Mouse (Mus musculus) thymus, postnatal 10 days (tissue): ENCODE data around the gene Prickle2.

Source experiments
- DNase-seq, 2 experiments: peaks; one replicate each; pipeline ENCODE4 v3.0.0; 2021; ENCODE audit warnings: low spot score in 2 of 2

Prickle2 gene

GRCm38 (mm10) chr6:92667544-92667943, 38.4 kb downstream of the Prickle2 start:
- no peak for DNase-seq

DNA sequence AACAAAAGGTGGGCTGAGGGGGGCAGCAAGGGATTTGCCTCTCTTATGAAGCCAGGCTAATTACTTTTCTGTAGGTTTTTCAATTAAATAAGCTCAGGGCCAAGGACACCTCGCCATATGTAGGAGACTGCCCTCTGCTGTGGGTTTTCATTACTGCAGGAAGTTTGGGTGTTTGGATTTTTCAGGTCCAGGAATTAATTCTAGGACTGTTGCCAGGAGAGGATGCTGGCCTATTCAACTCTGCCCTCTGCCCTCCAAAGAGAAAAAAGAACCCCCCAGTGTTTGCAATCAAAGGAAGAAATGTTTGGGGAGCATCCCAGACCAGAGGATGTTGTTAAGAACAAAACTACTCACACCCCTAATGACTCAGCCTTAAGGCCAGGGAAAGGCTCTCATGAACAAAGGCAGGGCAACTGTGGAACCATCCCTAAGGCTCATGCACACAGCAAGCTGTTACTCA, 40.4 kb downstream of the Prickle2 start:
- no peak for DNase-seq

DNA sequence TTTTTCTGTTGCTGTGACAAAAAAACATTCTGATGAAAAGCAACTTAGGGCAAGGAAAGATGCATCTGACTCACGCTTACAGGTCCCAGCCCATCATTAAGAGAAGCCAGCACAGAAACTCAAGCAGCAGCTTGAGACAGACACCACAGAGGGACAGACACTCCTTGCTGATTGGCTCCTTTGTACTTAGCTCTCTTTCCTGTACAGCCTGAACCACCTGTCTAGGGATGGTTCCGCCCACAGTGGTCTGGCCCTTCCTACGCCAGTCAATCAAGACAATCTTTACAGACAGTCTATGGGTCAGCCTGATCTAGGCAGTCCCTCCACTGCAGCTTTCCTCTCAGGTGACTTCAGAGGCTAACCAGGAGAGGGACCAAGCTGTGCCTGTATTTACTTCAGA, 42.1 kb downstream of the Prickle2 start:
- DNase-seq, result no peak

- no peak for DNase-seq
Observed at GRCm38 (mm10) chr6:92663433-92663832, 42.5 kb downstream of the Prickle2 start.

- DNase-seq, result no peak
Observed at GRCm38 (mm10) chr6:92649063-92649462, 56.9 kb downstream of the Prickle2 start.

DNA sequence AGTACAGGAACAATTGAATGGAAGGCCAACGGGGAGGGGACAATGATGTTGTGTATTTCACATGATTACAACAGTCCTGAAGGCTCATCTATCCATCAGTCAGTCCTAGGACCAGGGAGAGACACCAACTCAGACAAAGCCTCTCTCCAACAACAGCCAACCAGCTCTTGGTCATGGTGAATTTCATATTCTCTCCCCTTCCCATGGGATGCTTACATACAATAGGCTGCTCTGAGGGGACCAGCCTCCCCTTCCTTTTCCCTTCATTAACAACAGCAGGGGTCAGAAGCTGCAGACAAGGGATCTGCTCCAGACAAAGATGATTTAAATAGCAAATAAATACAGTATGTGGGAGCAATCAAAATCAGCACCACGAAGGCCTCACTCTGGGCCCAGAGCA, 57.4 kb downstream of the Prickle2 start:
- DNase-seq, result no peak

GRCm38 (mm10) chr6:92642929-92643328, 63.0 kb downstream of the Prickle2 start:
- no peak for DNase-seq

- DNase-seq, result no peak
Observed at GRCm38 (mm10) chr6:92641956-92642355, 64.0 kb downstream of the Prickle2 start.

DNA sequence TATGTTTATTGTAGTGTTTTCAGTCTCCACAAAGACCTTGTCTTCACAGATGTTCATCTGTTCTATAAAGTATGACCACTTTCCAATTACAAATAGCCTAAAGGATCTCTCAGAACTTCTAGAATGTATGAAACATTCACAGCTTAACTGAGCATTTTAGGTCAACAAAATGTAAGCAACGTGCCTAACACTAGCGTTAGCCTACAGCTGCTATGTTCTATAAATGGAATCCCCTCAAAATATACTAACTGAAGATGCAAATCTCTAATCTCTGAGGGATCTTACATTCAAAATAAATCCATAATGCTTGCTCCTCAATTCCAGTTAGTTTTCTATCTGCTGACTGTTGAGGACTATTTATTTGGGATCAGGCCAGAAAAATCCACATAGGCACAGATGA, 65.1 kb downstream of the Prickle2 start:
- no peak for DNase-seq

DNA sequence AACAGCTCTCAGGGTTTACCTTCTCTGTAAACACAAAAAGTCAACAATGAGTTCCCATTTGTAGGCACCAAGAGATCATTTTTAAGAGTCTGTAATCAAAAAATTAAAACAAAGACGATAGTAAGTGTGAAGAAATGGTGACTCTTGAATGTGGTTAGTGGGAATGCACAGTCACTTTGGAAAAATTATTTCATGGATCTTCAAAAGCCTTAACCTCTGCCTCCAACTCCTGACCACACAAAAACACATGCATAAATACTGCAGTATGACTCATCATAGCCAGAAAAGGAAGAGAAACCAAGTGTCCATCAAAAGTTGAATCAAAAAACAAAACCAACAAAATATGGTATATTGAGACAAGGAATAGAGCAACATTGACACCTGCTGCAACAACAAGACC, 69.5 kb downstream of the Prickle2 start:
- DNase-seq, result no peak

GRCm38 (mm10) chr6:92634876-92635468, 71.0 kb downstream of the Prickle2 start:
- DNase-seq, result no peak

DNA sequence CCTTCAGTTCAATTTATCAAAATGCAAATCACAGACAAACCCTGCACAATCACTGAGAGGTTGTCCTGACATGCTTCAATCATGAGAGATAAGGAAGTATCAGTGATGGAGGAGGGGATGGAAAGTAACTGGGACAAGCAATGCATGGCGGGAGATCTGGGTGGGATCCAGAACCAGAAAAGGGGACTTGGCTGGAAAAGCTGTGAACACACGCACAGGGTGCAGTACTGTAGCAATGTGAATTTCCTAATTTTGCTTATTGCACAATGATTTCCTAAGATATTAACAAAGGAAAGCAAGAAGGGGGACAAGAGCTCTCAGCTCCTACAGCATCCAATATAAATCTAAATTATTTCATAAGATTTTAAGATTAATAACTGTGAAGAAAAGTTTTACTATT, 75.0 kb downstream of the Prickle2 start:
- no peak for DNase-seq

DNA sequence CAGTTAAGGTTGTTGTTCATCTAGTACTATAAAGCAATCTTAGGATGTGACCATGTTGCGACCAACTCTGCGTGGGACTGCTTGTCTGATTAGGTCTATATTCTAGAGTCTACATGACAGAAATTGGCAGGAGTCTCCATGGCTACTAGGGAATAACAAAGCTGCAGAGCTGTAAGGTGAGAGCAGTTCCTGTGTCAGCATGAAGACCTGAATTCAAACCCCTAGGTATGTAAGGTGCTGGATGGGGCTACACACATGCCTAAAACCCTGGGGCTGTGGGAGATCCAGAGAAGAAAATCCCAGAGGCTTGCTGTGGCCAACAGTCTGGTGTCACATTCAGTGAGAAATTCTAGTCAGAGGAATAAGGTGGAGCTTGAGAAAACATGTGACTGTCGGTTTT, 78.2 kb downstream of the Prickle2 start:
- DNase-seq, result no peak

DNA sequence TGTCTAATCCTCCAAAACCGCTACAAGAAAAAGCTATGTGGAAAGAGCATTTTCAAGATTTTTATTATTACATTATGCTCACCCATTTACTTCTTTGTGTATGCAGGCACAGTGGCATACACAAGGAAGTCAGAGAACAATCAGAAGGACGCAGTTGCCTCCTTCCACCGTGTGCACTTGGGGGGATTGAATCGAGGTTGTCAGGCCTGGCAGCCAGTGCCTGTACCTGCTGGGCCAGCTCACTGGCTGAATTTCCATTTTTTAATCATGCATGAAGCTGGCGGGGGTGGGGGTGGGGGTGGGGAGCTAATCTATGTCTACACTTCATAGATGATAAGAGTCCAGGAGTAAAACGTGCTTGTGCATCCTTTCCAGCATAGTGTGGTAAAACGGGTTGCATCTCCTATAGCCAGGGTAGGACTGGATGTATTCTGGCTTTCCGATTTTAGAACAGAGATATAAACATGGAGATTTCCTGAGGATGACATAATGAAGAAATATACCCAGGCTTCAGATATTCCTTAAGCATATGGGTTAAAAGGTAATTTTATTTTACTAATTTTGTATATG, 78.8 kb downstream of the Prickle2 start:
- DNase-seq, result no peak

DNA sequence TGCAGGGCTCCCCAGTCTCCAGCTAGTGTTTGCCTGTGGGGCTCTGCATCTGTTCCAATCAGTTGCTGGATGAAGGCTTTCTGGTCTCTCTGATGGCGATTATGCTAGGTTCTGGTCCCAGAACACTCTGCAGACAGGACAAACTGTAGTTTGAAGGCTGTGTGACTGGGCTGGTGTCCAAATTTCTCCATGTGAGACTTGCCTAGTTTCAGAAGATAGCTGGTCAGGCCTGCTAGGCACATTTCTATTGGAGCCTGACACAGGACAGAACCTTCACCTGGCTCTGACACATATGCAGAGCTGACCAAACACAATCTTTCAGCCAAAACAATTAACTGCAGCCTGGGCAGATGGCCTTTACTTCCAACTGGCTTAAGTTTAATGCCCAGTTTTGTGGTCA, 80.0 kb downstream of the Prickle2 start:
- DNase-seq, result no peak

- no peak for DNase-seq
Observed at GRCm38 (mm10) chr6:92624306-92624705, 81.6 kb downstream of the Prickle2 start.

GRCm38 (mm10) chr6:92617183-92617582, 88.8 kb downstream of the Prickle2 start:
- no peak for DNase-seq

DNA sequence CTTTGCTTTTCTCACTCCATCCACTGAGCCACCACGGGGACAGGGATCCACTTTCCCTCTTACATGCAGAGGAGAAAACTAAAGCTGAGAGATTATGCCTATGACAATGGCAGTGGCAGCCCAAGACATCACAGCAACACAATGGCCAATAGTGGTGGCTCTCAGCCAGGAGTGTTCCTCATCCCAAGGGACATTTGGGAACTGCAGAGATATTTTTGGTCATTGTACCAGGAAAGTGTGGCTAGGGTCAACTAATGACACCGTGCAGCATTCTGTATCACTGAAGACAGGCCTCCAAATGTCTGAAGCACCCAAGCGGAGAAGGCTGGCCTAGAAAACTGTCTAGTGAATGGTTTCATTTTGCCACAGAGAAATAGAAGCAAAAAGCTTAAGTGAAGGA, 91.2 kb downstream of the Prickle2 start:
- DNase-seq, result no peak

DNA sequence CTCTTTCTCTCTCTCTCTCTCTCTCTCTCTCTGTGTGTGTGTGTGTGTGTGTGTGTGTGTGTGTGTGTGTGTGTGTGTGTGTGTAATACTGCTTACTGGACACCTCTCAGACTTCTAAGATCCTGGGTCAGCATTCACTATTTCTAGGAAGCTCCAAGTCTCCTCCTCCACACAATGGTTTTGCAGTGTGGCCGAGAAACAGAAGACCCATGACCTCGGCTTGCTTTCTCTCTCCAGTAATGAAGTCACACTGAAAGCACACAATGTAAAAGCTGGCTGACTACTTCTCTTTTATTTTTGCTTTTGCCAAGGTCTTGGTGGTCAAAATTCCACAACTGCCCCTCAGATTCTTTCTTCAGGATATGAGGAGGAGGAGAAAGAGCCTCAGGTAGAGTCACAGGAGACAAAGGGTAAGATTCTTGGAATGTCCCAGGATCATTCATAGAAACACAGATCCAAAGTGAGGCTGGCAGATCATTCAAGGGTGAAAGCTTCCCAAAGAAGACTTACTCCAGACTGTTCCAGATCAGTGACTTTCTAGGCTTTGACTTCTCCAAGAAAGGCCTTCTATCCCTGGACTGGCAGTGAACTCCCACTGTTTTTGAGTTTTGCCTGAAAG, 93.7 kb downstream of the Prickle2 start:
- no peak for DNase-seq

- DNase-seq, result no peak
Observed at GRCm38 (mm10) chr6:92609682-92610235, 96.2 kb downstream of the Prickle2 start.

GRCm38 (mm10) chr6:92609078-92609477, 96.9 kb downstream of the Prickle2 start:
- DNase-seq, result no peak

- no peak for DNase-seq
Observed at GRCm38 (mm10) chr6:92605156-92605555, 100.8 kb downstream of the Prickle2 start.

GRCm38 (mm10) chr6:92596340-92596739, 109.6 kb downstream of the Prickle2 start:
- no peak for DNase-seq
